Mouse (Mus musculus): ENCODE data around the gene Trim27. TPM values are rescaled to one million over a fixed set of nuclear protein-coding genes. Genes with fewer than 3 reads are reported as not detected.

Gene Trim27
- polyA plus RNA-seq (2015; fragmentation: Nextera tagmentation; extraction: Ambion mirVana) = 132 and 143 TPM in 2 replicates

DNA sequence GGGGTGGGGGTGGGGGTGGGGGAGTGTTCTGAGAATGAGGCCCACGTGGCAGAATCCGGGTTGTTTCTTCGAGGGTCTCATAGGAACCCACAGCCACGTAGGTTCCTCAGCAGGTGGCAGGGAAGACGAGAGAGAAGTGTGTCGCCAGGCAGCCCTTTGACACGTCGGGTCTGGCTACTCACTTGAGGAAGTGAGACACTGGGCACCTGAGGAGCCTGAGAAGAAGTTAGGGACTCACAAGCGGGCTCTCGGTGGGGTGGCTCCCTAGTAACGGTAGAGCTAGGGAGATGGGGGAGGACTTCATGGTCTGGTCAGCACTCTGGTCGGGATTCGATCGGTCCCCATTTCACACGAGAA, at the start of gene Trim27:
Gene Trim27, plus strand, starts transcription at position 79 of the 357 bp plus-strand sequence.
- Histone ChIP-seq H3K9me3 (no peaks in the 10 kb centered on the region), H3K27ac (peak within 1 kb of the TSS; percentile 96), H3K4me1 (peaks cover 27% of the 10 kb centered on the region), H3K27me3 (replicated peaks) (no peaks in the 10 kb centered on the region), H3K4me2 (peak within 1 kb of the TSS; percentile 79), H3K36me3 (peaks cover 17% of the 10 kb centered on the region), H3K9ac (peak within 1 kb of the TSS; percentile 94), H3K4me3 (replicated peaks) (peak within 1 kb of the TSS; percentile 98)
- under 1% methylated on average over 15 of the region's 15 CpGs for WGBS
- peak; percentile 33 for ATAC-seq (ENCODE audit: insufficient read depth, low FRiP score, low read depth)

- no peak overlapping the region for H3K4me3 ChIP-seq (replicated peaks)
- H3K9me3 ChIP-seq = no peaks in the 10 kb centered on the region
- no peak for ATAC-seq (ENCODE audit: insufficient read depth, low FRiP score, low read depth)
- no peak overlapping the region for H3K4me2 ChIP-seq
- no peaks in the 10 kb centered on the region for H3K36me3 ChIP-seq
- WGBS = 42% methylated on average over 8 of the region's 8 CpGs
- H3K27me3 ChIP-seq (replicated peaks) = no peaks in the 10 kb centered on the region
- no peak overlapping the region for H3K9ac ChIP-seq
- H3K4me1 ChIP-seq = no peaks in the 10 kb centered on the region
- no peak overlapping the region for H3K27ac ChIP-seq
Measured at GRCm38 (mm10) chr13:21142421-21142820, 36.8 kb upstream of the Trim27 start.

DNA sequence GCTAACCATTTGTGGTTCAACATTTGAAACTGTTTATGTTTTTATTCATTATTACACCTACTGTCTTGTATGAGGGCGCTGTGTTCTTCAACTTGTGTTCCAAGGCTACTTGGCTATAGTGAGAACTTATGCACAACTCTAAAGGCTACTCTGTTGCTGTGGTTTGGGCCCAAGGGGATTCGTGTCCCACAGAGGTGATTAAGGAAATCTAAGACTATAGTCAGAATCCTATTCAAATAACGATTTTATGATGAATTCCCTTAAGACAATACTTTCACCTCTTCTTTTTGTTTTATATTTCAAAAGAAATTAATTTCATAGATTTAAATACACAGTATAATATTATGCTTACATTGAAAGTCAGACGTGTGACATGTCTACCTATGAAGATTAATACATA, 33.5 kb upstream of the Trim27 start, which contains the start of gene Olfr1368:
Gene Olfr1368, minus strand, starts transcription at position 101 of the 400 bp plus-strand sequence.
- Histone ChIP-seq H3K27me3 (replicated peaks) (no peaks in the 10 kb centered on the region), H3K4me2 (no peak within 1 kb of the TSS), H3K36me3 (no peaks in the 10 kb centered on the region), H3K9ac (no peak within 1 kb of the TSS), H3K4me1 (no peaks in the 10 kb centered on the region), H3K27ac (no peak within 1 kb of the TSS), H3K9me3 (no peaks in the 10 kb centered on the region), H3K4me3 (replicated peaks) (no peak within 1 kb of the TSS)
- no peak for ATAC-seq (ENCODE audit: insufficient read depth, low FRiP score, low read depth)
- WGBS = 70% methylated on average over 4 of the region's 4 CpGs

DNA sequence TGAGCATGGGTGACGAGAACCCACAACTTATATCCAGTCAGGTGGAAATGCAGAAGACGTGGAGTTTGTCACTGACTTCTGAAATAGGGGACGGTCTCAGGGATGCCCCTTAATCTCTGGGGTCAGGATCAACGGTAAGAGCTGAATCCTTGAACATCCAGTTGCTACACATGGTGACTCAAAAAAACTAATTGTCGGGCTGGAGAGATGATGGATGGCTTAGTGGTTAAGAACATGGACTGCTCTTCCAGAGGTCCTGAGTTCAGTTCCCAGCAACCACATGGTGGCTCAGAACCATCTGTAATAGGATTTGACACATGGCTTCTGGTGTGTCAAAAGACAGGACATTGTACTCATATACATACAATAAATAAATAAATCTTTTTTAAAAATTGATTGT, 23.4 kb upstream of the Trim27 start:
- Histone ChIP-seq H3K9me3 (no peaks in the 10 kb centered on the region), H3K4me2 (no peak overlapping the region), H3K4me3 (replicated peaks) (no peak overlapping the region), H3K4me1 (peaks cover 7% of the 10 kb centered on the region; the same call in 1 of the 2 replicates), H3K27ac (no peak overlapping the region), H3K9ac (no peak overlapping the region), H3K36me3 (no peaks in the 10 kb centered on the region), H3K27me3 (replicated peaks) (0 out of 2 replicates have a peak, but pooled peaks cover 3% of the 10 kb centered on the region)
- no peak for ATAC-seq (ENCODE audit: insufficient read depth, low FRiP score, low read depth)
- 73% methylated on average over 5 of the region's 5 CpGs for WGBS

GRCm38 (mm10) chr13:21158071-21158470, 21.2 kb upstream of the Trim27 start:
- Histone ChIP-seq H3K27me3 (replicated peaks) (0 out of 2 replicates have a peak, but pooled peaks cover 3% of the 10 kb centered on the region), H3K36me3 (no peaks in the 10 kb centered on the region), H3K4me2 (peak overlapping the region; percentile 89; the same call in 1 of the 2 replicates), H3K4me3 (replicated peaks) (peak overlapping the region; percentile 65), H3K9me3 (no peaks in the 10 kb centered on the region), H3K9ac (no peak overlapping the region), H3K27ac (no peak overlapping the region), H3K4me1 (peaks cover 9% of the 10 kb centered on the region; the same call in 1 of the 2 replicates)
- ATAC-seq (ENCODE audit: insufficient read depth, low FRiP score, low read depth) = no peak
- 17% methylated on average over 9 of the region's 9 CpGs for WGBS

- H3K36me3 ChIP-seq = no peaks in the 10 kb centered on the region
- 0 out of 2 replicates have a peak, but pooled peaks cover 3% of the 10 kb centered on the region for H3K27me3 ChIP-seq (replicated peaks)
- H3K4me1 ChIP-seq = peaks cover 9% of the 10 kb centered on the region; the same call in 1 of the 2 replicates
- peak overlapping the region; percentile 32; the same call in 1 of the 2 replicates for H3K9ac ChIP-seq
- under 1% methylated on average over 19 of the region's 19 CpGs for WGBS
- H3K4me2 ChIP-seq = peak overlapping the region; percentile 89
- H3K27ac ChIP-seq = no peak overlapping the region
- ATAC-seq (ENCODE audit: insufficient read depth, low FRiP score, low read depth) = peak; percentile 50; the same call in 1 of the 2 replicates
- H3K9me3 ChIP-seq = no peaks in the 10 kb centered on the region
- H3K4me3 ChIP-seq (replicated peaks) = peak overlapping the region; percentile 65
Measured at GRCm38 (mm10) chr13:21158785-21159474, 20.3 kb upstream of the Trim27 start.

DNA sequence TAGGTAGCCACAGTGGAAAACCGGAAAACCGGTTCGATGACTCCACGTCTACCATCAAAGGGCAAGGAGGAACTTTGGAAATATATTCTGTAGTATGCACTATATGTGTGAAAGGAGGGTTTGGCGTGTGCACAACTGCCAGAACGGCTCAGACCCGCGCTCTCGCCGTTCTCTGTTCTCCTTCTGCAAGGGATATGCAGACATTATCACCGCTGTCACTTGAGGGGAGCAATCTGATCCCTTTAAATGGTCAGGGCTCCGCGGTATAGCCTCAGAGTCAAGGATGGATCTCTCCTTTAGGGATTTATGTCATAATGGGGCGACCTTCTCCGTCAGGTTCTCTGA, 19.8 kb upstream of the Trim27 start:
- ATAC-seq (ENCODE audit: insufficient read depth, low FRiP score, low read depth) = no peak
- H3K4me1 ChIP-seq = peaks cover 9% of the 10 kb centered on the region; the same call in 1 of the 2 replicates
- no peaks in the 10 kb centered on the region for H3K36me3 ChIP-seq
- H3K9ac ChIP-seq = peak overlapping the region; percentile 32; the same call in 1 of the 2 replicates
- H3K9me3 ChIP-seq = no peaks in the 10 kb centered on the region
- H3K27ac ChIP-seq = no peak overlapping the region
- peak overlapping the region; percentile 89 for H3K4me2 ChIP-seq
- WGBS = 1% methylated on average over 15 of the region's 15 CpGs
- 0 out of 2 replicates have a peak, but pooled peaks cover 3% of the 10 kb centered on the region for H3K27me3 ChIP-seq (replicated peaks)
- H3K4me3 ChIP-seq (replicated peaks) = peak overlapping the region; percentile 65

DNA sequence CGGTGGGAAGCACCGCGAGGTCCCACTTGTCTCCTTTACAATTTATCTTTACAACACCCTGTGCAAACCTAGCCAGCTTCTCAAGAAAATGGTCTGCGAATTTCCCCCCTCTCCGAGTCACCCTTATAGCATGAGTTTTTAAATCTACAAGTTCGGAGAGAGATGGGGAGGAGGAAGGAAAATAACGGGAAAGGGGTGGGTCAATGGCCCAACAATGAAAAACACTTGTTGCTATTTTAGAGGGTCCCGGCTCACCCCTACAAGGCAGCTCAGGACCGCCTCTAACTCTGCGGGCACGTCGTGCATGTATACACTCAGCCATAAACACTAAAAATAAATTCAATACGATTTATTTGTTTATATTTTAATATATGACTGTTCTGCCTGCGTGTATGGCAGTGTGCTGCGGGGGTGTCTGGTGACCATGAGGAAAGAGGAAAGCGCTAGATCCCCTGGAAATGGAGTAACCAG, 19.2 kb upstream of the Trim27 start:
- 1% methylated on average over 16 of the region's 16 CpGs for WGBS
- no peak for ATAC-seq (ENCODE audit: insufficient read depth, low FRiP score, low read depth)
- H3K4me2 ChIP-seq = peak overlapping the region; percentile 89
- H3K36me3 ChIP-seq = no peaks in the 10 kb centered on the region
- no peaks in the 10 kb centered on the region for H3K9me3 ChIP-seq
- 0 out of 2 replicates have a peak, but pooled peaks cover 3% of the 10 kb centered on the region for H3K27me3 ChIP-seq (replicated peaks)
- peaks cover 9% of the 10 kb centered on the region; the same call in 1 of the 2 replicates for H3K4me1 ChIP-seq
- peak overlapping the region; percentile 32; the same call in 1 of the 2 replicates for H3K9ac ChIP-seq
- H3K4me3 ChIP-seq (replicated peaks) = peak overlapping the region; percentile 65
- no peak overlapping the region for H3K27ac ChIP-seq

DNA sequence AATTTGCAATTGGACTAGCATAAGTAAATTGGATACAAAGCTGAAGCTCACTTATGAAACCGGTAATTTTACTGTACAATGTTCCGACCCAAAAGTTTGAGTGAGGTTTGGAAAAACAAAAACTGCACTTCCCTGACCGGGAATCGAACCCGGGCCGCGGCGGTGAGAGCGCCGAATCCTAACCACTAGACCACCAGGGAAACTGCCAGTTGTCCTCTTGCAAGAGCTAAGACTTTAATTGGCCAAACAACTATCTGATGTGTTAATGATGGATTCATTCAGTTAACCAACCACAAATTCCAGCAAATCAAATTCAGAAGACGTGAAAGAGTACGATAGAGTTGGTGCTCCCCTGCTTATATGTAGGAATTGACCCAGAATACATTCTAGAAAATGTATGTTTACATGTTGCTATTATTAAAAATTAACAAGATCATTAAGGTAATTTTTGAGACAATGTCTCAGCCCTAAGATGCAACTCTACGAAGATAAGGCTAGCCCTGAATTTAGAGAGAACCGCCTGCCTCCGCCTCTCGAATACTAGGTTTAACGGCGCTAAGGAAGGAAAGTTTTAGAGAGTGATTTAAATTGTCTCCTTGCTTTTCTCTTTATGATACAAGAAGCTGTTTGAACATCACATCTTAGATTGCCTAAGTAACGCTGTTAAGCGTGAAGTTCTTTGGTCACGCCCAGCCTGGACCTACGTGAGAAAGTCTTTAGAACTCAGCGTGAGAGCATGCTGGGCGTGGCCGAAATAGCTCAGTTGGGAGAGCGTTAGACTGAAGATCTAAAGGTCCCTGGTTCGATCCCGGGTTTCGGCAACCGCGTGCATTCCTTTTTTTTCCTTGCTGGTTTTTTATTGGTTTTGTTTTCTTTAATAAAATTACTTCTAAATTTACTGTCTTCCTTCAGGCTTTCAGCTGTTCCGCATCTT, 18.3 kb upstream of the Trim27 start:
- Histone ChIP-seq H3K36me3 (no peaks in the 10 kb centered on the region), H3K27me3 (replicated peaks) (0 out of 2 replicates have a peak, but pooled peaks cover 3% of the 10 kb centered on the region), H3K27ac (no peak overlapping the region), H3K9ac (no peak overlapping the region), H3K4me2 (peak overlapping the region; percentile 89), H3K4me1 (peaks cover 9% of the 10 kb centered on the region; the same call in 1 of the 2 replicates), H3K4me3 (replicated peaks) (peak overlapping the region; percentile 65), H3K9me3 (no peaks in the 10 kb centered on the region)
- 0% methylated on average over 32 of the region's 32 CpGs for WGBS
- ATAC-seq (ENCODE audit: insufficient read depth, low FRiP score, low read depth) = peak; percentile 81

- WGBS = 34% methylated on average over 2 of the region's 2 CpGs
- Histone ChIP-seq H3K4me3 (replicated peaks) (peak overlapping the region; percentile 65; the same call in 1 of the 2 replicates), H3K9me3 (no peaks in the 10 kb centered on the region), H3K27ac (no peak overlapping the region), H3K4me1 (peaks cover 9% of the 10 kb centered on the region; the same call in 1 of the 2 replicates), H3K9ac (no peak overlapping the region), H3K27me3 (replicated peaks) (0 out of 2 replicates have a peak, but pooled peaks cover 3% of the 10 kb centered on the region), H3K36me3 (no peaks in the 10 kb centered on the region), H3K4me2 (peak overlapping the region; percentile 89)
- no peak for ATAC-seq (ENCODE audit: insufficient read depth, low FRiP score, low read depth)
Measured at GRCm38 (mm10) chr13:21161591-21161990, 17.7 kb upstream of the Trim27 start.

DNA sequence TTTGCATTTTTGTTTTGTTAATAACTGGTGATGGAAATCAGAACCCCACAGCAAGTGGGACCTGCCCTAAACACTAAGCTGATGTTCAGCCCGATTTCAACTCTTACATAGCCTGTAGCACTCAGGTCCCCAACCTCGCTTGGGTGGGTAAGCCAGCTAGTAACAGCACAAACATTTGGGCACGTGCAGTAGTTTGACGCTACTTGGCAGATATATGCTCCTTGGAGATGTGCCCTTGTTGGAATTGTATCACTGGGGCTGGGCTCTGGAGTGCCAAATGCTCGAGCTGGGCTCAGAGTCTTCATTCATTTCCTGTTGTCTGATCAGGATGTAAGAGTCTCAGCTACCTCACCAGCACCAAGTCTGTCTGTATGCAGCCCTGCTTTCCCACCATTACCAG, 16.7 kb upstream of the Trim27 start:
- H3K9me3 ChIP-seq = no peaks in the 10 kb centered on the region
- no peak overlapping the region for H3K4me2 ChIP-seq
- no peak for ATAC-seq (ENCODE audit: insufficient read depth, low FRiP score, low read depth)
- H3K4me3 ChIP-seq (replicated peaks) = no peak overlapping the region
- H3K4me1 ChIP-seq = peaks cover 9% of the 10 kb centered on the region; the same call in 1 of the 2 replicates
- WGBS = 62% methylated on average over 5 of the region's 5 CpGs
- 0 out of 2 replicates have a peak, but pooled peaks cover 3% of the 10 kb centered on the region for H3K27me3 ChIP-seq (replicated peaks)
- H3K36me3 ChIP-seq = no peaks in the 10 kb centered on the region
- H3K9ac ChIP-seq = no peak overlapping the region
- no peak overlapping the region for H3K27ac ChIP-seq
